Mouse (Mus musculus) kidney, adult 11 months (tissue): ENCODE results near the gene Gm21976.
A peak's percentile ranks its signal among the peaks of the same experiment; 100 is the strongest.

Experiments
- DNase-seq: peaks from one replicate; pipeline ENCODE4 v3.0.0; 2022

Gene Gm21976

DNA sequence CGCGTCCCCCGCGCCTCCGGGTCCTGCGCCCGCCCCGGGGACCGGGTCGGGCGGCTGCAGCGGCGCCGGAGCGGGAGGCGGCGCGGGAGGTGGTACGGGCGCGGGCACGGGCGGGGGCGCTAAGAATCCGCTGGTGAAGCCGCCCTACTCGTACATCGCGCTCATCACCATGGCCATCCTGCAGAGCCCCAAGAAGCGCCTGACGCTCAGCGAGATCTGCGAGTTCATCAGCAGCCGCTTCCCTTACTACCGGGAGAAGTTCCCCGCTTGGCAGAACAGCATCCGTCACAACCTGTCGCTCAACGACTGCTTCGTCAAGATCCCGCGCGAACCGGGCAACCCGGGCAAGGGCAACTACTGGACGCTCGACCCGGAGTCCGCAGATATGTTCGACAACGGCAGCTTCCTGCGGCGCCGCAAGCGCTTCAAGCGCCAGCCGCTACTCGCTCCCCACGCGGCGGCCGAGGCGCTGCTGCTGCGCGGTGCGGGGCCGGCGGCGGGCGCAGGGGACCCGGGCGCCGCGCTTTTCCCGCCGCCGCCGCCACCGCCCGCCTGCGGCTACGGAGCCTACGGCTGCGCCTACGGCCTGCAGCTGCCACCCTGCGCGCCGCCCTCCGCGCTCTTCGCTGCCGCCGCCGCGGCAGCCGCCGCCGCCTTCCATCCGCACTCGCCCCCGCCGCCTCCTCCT lies 75.3 kb downstream of the Gm21976 start:
- DNase-seq = peak; percentile 7

DNA sequence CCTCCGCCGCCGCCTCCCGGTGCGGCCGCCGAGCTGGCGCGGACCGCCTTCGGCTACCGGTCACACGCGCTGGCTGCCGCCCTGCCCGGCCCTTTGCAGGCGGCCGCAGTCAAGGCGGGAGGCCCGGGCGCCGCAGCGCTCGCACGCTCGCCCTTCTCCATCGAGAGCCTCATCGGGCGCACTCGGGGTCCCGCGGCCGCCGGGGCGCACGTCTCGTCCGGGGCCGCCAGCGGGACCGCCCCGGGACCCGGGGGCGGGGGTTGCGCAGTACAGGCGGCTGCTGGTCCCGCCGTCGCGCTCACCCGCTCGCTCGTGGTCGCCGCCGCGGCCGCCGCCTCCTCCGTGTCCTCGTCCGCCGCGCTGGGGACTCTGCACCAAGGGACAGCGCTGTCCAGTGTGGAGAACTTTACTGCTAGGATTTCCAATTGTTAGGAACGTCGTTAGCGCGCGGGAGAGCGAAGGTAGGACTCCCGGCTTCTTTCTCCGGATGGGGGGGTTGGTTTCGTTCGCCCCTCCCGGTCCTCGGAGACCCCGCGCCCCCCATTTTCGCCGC lies 75.9 kb downstream of the Gm21976 start:
- DNase-seq = no peak

DNA sequence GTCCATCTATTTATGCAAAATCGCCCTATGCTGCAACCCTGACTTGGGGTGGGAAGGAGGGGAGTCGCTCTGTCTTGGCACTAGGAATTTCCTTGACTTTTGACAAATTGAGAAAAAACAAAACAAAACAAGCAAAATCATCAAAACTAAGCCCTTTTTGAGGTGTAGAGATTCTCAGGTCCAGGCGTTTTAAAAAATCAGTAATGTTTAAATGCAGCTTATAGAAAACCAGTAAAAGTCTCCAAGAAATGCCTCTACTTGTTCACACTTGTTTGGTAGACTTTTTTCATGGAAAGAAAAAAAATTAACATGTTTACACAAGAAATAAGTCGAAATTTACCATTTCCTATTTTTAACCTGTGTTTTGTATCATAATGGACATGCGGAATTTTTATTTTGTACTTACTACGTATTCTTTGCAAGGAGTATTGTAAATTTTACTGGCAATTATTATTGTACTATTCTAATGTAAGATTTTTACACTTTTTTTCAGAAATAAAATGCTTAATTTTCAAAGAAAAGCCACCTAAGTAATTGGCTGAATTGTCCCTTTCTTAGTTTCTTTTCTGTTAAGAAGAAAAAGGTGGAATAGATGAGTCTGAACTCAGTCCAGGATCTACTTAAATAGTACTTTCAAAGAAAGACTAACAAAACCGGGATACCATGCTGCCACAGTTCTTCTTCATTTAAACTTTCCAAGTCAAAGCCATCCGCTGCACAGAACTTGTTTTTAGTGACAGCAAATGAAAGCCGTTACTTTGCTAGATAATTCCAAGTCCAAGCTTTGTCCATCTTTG lies 76.7 kb downstream of the Gm21976 start:
- no peak for DNase-seq
